In genomic region chr5:42777120-42777910, GRCm38 (mm10) we compare ENCODE assay signal across 13 mouse cellular contexts.
A peak's percentile ranks its signal among the peaks of the same experiment; 100 is the strongest.
DNase-seq lines count a peak whose midpoint lies in the region; ATAC-seq and TF ChIP-seq lines count a peak whose summit lies in the region.
"Had no signal": no experiment of that assay in that cellular context is flagged by ENCODE, and none has a peak within 500 bp of the region (broad histone marks: within the 10 kb centered on the region; RNA-seq: fewer than 3 reads in every experiment).

No protein-coding gene starts in this region.

- no peaks in the 10 kb centered on the region for H3K27me3 ChIP-seq in midbrain, embryonic 12.5 days
- no peaks in the 10 kb centered on the region for H3K27me3 ChIP-seq in midbrain, postnatal 0 days (ENCODE audit: insufficient read depth, low read length)
- no peaks in the 10 kb centered on the region for H3K27me3 ChIP-seq in forebrain, embryonic 15.5 days

- no peaks in the 10 kb centered on the region for H3K9me3 ChIP-seq in midbrain, embryonic 12.5 days
- no peaks in the 10 kb centered on the region for H3K9me3 ChIP-seq in midbrain, postnatal 0 days (ENCODE audit: low read length)
- no peaks in the 10 kb centered on the region for H3K9me3 ChIP-seq in forebrain, embryonic 15.5 days

- ATAC-seq in midbrain, embryonic 12.5 days (ENCODE audit: low FRiP score, low read depth) = no peak
- ATAC-seq in midbrain, postnatal 0 days (ENCODE audit: low FRiP score) = no peak
- ATAC-seq in forebrain, embryonic 15.5 days (replicated peaks) = peak; percentile 93
- ATAC-seq: Patski had no signal

- 72% methylated on average over 8 of the region's 8 CpGs for WGBS in midbrain, embryonic 12.5 days
- 53% methylated on average over 8 of the region's 8 CpGs for WGBS in midbrain, postnatal 0 days
- 20% methylated on average over 8 of the region's 8 CpGs for WGBS in forebrain, embryonic 15.5 days

- no peak for DNase-seq in midbrain, postnatal 0 days (ENCODE audit: low spot score)
- peak; percentile 18 for DNase-seq in layer of hippocampus, adult 9-11 months
- DNase-seq in right cerebral cortex, postnatal 10 days (ENCODE audit: low spot score in 2 of 2) = peak; percentile 29 to 41
- DNase-seq in thymus, postnatal 14 days = no peak
- DNase-seq in gastrocnemius, adult 18-20 months (ENCODE audit: low spot score) = no peak
- DNase-seq in lung, postnatal 10 days = no peak
- DNase-seq: cerebellum, postnatal 36 days; gastrocnemius, postnatal 14 days; kidney, adult 8-10 months had no signal

- H3K27ac ChIP-seq in midbrain, embryonic 12.5 days (replicated peaks) = no peak overlapping the region
- H3K27ac ChIP-seq in midbrain, postnatal 0 days (ENCODE audit: low read depth, low read length) = no peak overlapping the region
- peak overlapping the region; percentile 74 for H3K27ac ChIP-seq in forebrain, embryonic 15.5 days (replicated peaks)

- H3K36me3 ChIP-seq in midbrain, embryonic 12.5 days = no peaks in the 10 kb centered on the region
- no peaks in the 10 kb centered on the region for H3K36me3 ChIP-seq in midbrain, postnatal 0 days (ENCODE audit: insufficient read depth, low read length)
- no peaks in the 10 kb centered on the region for H3K36me3 ChIP-seq in forebrain, embryonic 15.5 days

- no peak overlapping the region for H3K4me3 ChIP-seq in midbrain, embryonic 12.5 days
- H3K4me3 ChIP-seq in midbrain, postnatal 0 days (ENCODE audit: low read depth, low read length) = no peak overlapping the region
- H3K4me3 ChIP-seq in forebrain, embryonic 15.5 days = no peak overlapping the region

- H3K4me1 ChIP-seq in midbrain, embryonic 12.5 days = no peaks in the 10 kb centered on the region
- H3K4me1 ChIP-seq in midbrain, postnatal 0 days (ENCODE audit: insufficient read depth, low read length) = no peaks in the 10 kb centered on the region
- H3K4me1 ChIP-seq in forebrain, embryonic 15.5 days = peaks cover 9% of the 10 kb centered on the region

- 0 out of 2 replicates have a peak overlapping the region, but pooled peaks have one; percentile 11 for H3K9ac ChIP-seq in midbrain, embryonic 12.5 days (replicated peaks)
- no peak overlapping the region for H3K9ac ChIP-seq in midbrain, postnatal 0 days (replicated peaks; ENCODE audit: low read length, poor library complexity, severe bottlenecking)
- 0 out of 2 replicates have a peak overlapping the region, but pooled peaks have one; percentile 7 for H3K9ac ChIP-seq in forebrain, embryonic 15.5 days (replicated peaks)

- H3K4me2 ChIP-seq in midbrain, embryonic 12.5 days (replicated peaks) = no peak overlapping the region
- H3K4me2 ChIP-seq in midbrain, postnatal 0 days (ENCODE audit: low read depth, low read length, poor library complexity, severe bottlenecking) = no peak overlapping the region
- H3K4me2 ChIP-seq in forebrain, embryonic 15.5 days (replicated peaks) = peak overlapping the region; percentile 22
- H3K4me2 ChIP-seq: heart, embryonic 11.5 days had no signal

- no peak for TF ChIP-seq CTCF in midbrain, postnatal 0 days (IDR thresholded peaks at IDR 0.05)

Comparison
In these comparisons a context has a peak if more than half of its experiments do, and no peak if none do; other contexts are left out.
1. DNase-seq: peak in layer of hippocampus, adult 9-11 months (single experiment) and right cerebral cortex, postnatal 10 days (2 of 2); none in midbrain, postnatal 0 days (single experiment), thymus, postnatal 14 days (single experiment), gastrocnemius, adult 18-20 months (single experiment) and lung, postnatal 10 days (single experiment).